Mouse (Mus musculus): Measurements from ENCODE around the gene B630019K06Rik. TPM values are rescaled to one million over a fixed set of nuclear protein-coding genes. Genes with fewer than 3 reads are reported as not detected.
A peak's percentile ranks its signal among the peaks of the same experiment; 100 is the strongest.

Gene B630019K06Rik
- polyA plus RNA-seq, 1 experiment from 2014 or later: 21.2 TPM

DNA sequence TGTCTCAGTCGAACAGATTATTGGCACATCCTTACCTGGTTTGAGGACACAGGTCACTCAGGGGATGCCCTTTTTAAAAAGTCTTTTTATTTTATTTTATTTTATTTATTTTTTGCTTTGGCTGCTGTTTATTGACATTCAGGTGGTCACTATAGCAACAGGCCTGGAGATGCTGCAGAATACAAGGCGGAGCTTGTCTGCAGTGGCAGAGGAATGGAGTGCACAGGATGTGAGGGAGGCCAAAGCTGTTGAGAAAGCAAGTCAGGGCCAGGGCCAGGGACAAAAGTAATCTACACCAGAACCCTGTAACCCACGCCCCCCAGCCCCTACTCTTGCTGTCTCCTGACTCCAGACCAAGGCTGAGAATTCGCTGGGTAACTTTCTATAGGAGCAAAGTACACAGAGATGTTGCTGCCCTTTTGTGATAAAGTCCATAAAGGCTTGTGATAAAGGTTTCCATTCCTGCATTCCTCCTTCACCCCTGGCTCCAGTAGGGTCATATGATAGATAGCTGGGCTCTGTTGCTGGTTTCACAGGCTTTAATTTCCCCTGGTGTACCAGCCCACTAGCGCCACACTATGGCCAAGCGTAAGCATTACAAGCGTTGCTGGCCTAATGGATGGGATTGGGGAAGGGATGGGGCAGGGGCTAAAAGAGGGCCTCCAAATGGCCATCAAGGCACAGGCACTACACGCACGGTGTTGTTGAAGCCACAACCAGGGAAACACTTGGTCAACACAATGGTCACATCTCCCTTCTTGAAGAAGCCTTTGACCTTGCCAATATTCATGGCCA is 29.8 kb downstream of the B630019K06Rik start:
- H3K9me3 ChIP-seq: no peaks in the 10 kb centered on the region

DNA sequence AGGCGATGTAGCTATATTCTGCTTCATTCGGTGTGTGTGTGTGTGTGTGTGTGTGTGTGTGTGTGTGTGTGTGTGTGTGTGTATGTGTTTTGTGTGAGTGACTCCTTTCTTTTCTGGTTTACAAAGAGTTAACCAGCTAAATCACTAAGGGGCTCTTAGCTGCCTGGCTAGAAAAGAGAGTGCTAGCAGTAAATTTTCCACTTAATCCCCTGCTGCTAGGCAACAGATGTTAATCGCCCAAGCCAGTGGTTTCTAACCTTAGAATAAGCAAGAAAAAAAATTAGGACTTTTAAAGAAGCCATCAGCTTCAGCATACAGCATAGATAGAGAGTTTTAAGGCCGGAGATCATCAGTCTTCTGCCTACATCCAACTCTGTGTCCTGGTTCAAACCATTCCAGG is 35.1 kb downstream of the B630019K06Rik start:
- WGBS: 22% methylated on average over 4 of the region's 4 CpGs
- Histone ChIP-seq H3K4me1 (replicated peaks) (no peaks in the 10 kb centered on the region; the same call in 1 of the 2 replicates), H3K36me3 (no peaks in the 10 kb centered on the region), H3K9me3 (no peaks in the 10 kb centered on the region), H3K27me3 (no peaks in the 10 kb centered on the region), H3K4me3 (replicated peaks) (no peak overlapping the region), H3K4me2 (replicated peaks) (no peak overlapping the region), H3K27ac (no peak overlapping the region), H3K9ac (replicated peaks) (no peak overlapping the region)
- peak; percentile 45; the same call in 1 of the 2 replicates for ATAC-seq

More for the DNA sequence above, 29.8 kb downstream of the B630019K06Rik start:
- Histone ChIP-seq H3K4me1 (replicated peaks) (no peaks in the 10 kb centered on the region), H3K4me3 (replicated peaks) (no peak overlapping the region), H3K4me2 (replicated peaks) (no peak overlapping the region), H3K36me3 (no peaks in the 10 kb centered on the region), H3K27ac (no peak overlapping the region), H3K27me3 (no peaks in the 10 kb centered on the region), H3K9ac (replicated peaks) (no peak overlapping the region)
- no peak for ATAC-seq
- WGBS: 51% methylated on average over 9 of the region's 9 CpGs

DNA sequence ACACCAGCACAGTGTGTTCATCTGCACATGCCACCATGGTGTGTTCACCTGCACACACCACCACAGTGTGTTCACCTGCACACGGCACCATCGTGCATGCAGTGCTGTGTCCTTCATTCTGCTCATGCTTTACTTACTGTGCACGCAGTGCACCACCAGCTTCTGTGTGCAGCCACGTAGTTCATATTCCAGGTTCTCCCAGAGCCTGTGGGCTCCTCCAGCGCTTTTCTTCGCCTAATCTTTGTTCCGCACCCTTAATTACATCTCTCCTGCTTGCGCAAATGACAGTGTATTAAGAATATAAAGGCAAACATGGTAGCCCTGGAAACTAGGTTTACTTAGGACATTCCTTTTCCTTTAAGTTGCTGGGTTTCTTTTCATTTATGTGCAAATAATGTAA is 51.9 kb downstream of the B630019K06Rik start:
- H3K36me3 ChIP-seq: no peaks in the 10 kb centered on the region
- WGBS: 72% methylated on average over 8 of the region's 8 CpGs
- no peak overlapping the region for H3K27ac ChIP-seq
- H3K9me3 ChIP-seq: no peaks in the 10 kb centered on the region
- no peaks in the 10 kb centered on the region for H3K4me1 ChIP-seq (replicated peaks)
- H3K27me3 ChIP-seq: no peaks in the 10 kb centered on the region
- no peak overlapping the region for H3K4me3 ChIP-seq (replicated peaks)
- H3K4me2 ChIP-seq (replicated peaks): no peak overlapping the region
- ATAC-seq: no peak
- no peak overlapping the region for H3K9ac ChIP-seq (replicated peaks)

Other genes starting within 250 kb of the B630019K06Rik start
- gene Ssxb8, start 201.5 kb upstream of the B630019K06Rik start, polyA plus RNA-seq (2015; fragmentation: Nextera tagmentation; extraction: Ambion mirVana): not detected in 2 replicates
- not detected in 2 replicates for gene Ssx9, start 143.9 kb upstream of the B630019K06Rik start, polyA plus RNA-seq (2015; fragmentation: Nextera tagmentation; extraction: Ambion mirVana)
- gene Ssxb5, start 88.7 kb upstream of the B630019K06Rik start, polyA plus RNA-seq (2015; fragmentation: Nextera tagmentation; extraction: Ambion mirVana): not detected in 2 replicates
- not detected in 2 replicates for gene Gm6592, start 48.4 kb upstream of the B630019K06Rik start, polyA plus RNA-seq (2015; fragmentation: Nextera tagmentation; extraction: Ambion mirVana)
- not detected in 2 replicates for gene Gm5751, start 18.1 kb upstream of the B630019K06Rik start, polyA plus RNA-seq (2015; fragmentation: Nextera tagmentation; extraction: Ambion mirVana)
- not detected in 2 replicates for gene Fthl17b, start 70.6 kb downstream of the B630019K06Rik start, polyA plus RNA-seq (2015; fragmentation: Nextera tagmentation; extraction: Ambion mirVana)
- not detected in 2 replicates for gene Fthl17c, start 84.2 kb downstream of the B630019K06Rik start, polyA plus RNA-seq (2015; fragmentation: Nextera tagmentation; extraction: Ambion mirVana)
- gene Fthl17d, start 94.4 kb downstream of the B630019K06Rik start, polyA plus RNA-seq (2015; fragmentation: Nextera tagmentation; extraction: Ambion mirVana): not detected in 2 replicates
- gene Fthl17e, start 141.1 kb downstream of the B630019K06Rik start, polyA plus RNA-seq (2015; fragmentation: Nextera tagmentation; extraction: Ambion mirVana): not detected in 2 replicates
- not detected in 2 replicates for gene Fthl17f, start 170.6 kb downstream of the B630019K06Rik start, polyA plus RNA-seq (2015; fragmentation: Nextera tagmentation; extraction: Ambion mirVana)
- not detected in 2 replicates for gene 4930402K13Rik, start 212.2 kb downstream of the B630019K06Rik start, polyA plus RNA-seq (2015; fragmentation: Nextera tagmentation; extraction: Ambion mirVana)